Mouse (Mus musculus): ENCODE results near the gene Rbbp8nl.

Rbbp8nl gene

GRCm38 (mm10) chr2:180289440-180290108 lies at the start of gene Rbbp8nl:
Gene Rbbp8nl, minus strand, starts transcription at chr2:180289879.
- TF ChIP-seq GATA4 (IDR thresholded peaks at IDR 0.05; ENCODE audit: insufficient replicate concordance, low read length): no peak

GRCm38 (mm10) chr2:180334551-180334986 lies 44.9 kb upstream of the Rbbp8nl start, which contains the start of gene Gata5:
Gene Gata5, minus strand, starts transcription at chr2:180334699.
- no peak for TF ChIP-seq GATA4 (IDR thresholded peaks at IDR 0.05; ENCODE audit: insufficient replicate concordance, low read length)

GRCm38 (mm10) chr2:180333778-180334550 lies 44.3 kb upstream of the Rbbp8nl start:
- TF ChIP-seq GATA4 (IDR thresholded peaks at IDR 0.05; ENCODE audit: insufficient replicate concordance, low read length): no peak

DNA sequence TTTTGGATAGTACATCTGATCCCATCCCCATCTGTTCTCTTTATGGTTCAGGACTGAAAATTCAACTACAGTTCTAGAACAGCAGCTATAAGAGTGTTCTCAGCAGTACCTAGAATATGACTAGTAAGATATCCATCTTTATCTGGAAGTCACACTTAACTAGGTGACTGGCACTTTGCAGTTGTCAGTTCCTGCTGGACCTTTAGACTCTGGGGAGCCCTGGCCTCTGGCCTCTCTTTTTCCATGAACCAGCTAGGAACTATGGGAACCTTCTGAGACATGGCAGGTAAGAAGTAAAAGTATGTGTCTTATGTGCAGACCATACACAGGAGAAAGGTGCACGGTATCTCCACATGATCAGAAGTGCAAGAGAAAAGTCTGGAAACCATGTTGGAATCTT lies 39.8 kb upstream of the Rbbp8nl start:
- TF ChIP-seq GATA4 (IDR thresholded peaks at IDR 0.05; ENCODE audit: insufficient replicate concordance, low read length): no peak

- no peak for TF ChIP-seq GATA4 (IDR thresholded peaks at IDR 0.05; ENCODE audit: insufficient replicate concordance, low read length)
Measured at GRCm38 (mm10) chr2:180322674-180323355, 33.1 kb upstream of the Rbbp8nl start.

DNA sequence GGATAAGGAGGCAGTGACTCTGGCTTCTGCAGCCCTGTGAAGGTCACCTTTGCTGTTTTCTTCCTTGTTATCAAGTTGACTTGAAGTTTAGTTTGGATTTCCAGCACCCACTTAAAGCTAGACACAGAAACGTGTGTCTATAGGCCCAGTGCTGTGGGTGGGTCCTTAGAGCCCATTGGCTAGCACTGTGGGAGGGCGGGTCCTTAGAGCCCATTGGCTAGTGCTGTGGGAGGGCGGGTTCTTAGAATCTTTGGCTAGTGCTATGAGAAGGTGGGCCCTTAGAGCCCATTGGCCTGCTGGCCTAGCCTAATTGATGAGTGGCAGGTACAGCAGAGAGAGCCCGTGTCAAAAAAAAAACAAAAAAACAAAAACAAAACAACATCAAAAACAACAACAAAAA lies 30.5 kb upstream of the Rbbp8nl start:
- no peak for TF ChIP-seq GATA4 (IDR thresholded peaks at IDR 0.05; ENCODE audit: insufficient replicate concordance, low read length)

GRCm38 (mm10) chr2:180317591-180317990 lies 27.9 kb upstream of the Rbbp8nl start:
- TF ChIP-seq GATA4 (IDR thresholded peaks at IDR 0.05; ENCODE audit: insufficient replicate concordance, low read length): no peak

DNA sequence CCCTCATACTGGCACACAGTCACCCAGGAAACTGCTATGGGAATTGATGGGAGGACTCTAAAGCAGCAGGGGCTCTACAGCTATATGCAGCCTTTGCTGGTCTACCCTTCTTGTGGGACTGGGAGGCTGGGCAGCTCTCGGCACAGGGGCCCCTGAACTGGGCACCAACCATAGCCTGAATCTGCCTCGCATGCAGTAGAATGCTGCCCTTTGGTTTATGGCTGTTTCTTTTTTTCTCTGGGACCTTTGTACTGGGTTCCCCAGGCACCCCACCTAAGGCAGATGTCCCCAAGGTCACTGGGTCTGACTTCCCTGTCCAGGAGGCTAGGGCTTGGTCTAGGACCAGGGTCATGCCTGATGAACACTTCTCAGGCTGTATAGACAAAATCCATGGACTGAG lies 24.6 kb upstream of the Rbbp8nl start:
- no peak for TF ChIP-seq GATA4 (IDR thresholded peaks at IDR 0.05; ENCODE audit: insufficient replicate concordance, low read length)

GRCm38 (mm10) chr2:180311147-180311546 lies 21.5 kb upstream of the Rbbp8nl start:
- TF ChIP-seq GATA4 (IDR thresholded peaks at IDR 0.05; ENCODE audit: insufficient replicate concordance, low read length): no peak

- no peak for TF ChIP-seq GATA4 (IDR thresholded peaks at IDR 0.05; ENCODE audit: insufficient replicate concordance, low read length)
Measured at GRCm38 (mm10) chr2:180307680-180308079, 18.0 kb upstream of the Rbbp8nl start.

DNA sequence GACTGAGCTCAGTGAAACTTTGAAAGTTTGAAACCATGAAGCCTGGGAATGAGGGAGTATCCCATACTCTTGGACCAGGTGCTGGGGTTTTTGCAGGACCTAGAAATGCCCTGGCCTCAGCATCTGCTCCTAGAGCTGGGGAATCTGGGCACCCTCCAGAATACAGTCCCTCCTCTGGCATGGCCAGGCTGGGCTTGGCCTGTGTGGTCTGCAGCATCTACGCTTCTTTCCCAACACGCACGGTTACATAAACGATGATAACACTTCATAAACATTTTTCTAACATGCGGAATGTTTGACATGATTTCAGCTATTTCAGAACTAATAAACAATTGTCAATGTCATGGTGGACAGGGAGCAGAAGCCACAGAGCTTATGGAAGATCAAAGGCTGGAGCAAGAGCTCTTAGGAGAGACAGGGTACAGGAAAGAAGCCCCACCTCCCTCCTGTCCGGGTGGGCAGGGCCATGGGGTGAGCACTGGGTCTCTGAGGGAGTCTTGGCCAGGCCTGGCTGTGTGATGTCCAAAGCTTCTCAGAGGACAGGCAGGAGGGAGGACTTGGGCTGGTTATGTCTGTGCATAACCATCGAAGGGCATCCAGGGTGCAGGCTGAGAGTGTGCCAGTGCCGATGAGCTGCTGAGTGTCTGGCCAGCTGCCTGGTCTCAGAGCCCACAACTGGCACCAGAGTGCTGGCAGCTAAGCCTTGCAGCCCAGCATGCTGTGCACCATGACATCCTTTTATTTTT lies 16.9 kb upstream of the Rbbp8nl start:
- TF ChIP-seq GATA4 (IDR thresholded peaks at IDR 0.05; ENCODE audit: insufficient replicate concordance, low read length): no peak

- no peak for TF ChIP-seq GATA4 (IDR thresholded peaks at IDR 0.05; ENCODE audit: insufficient replicate concordance, low read length)
Measured at GRCm38 (mm10) chr2:180306009-180306408, 16.3 kb upstream of the Rbbp8nl start.

GRCm38 (mm10) chr2:180305490-180305889 lies 15.8 kb upstream of the Rbbp8nl start:
- TF ChIP-seq GATA4 (IDR thresholded peaks at IDR 0.05; ENCODE audit: insufficient replicate concordance, low read length): no peak

- no peak for TF ChIP-seq GATA4 (IDR thresholded peaks at IDR 0.05; ENCODE audit: insufficient replicate concordance, low read length)
Measured at GRCm38 (mm10) chr2:180304554-180304953, 14.9 kb upstream of the Rbbp8nl start.

DNA sequence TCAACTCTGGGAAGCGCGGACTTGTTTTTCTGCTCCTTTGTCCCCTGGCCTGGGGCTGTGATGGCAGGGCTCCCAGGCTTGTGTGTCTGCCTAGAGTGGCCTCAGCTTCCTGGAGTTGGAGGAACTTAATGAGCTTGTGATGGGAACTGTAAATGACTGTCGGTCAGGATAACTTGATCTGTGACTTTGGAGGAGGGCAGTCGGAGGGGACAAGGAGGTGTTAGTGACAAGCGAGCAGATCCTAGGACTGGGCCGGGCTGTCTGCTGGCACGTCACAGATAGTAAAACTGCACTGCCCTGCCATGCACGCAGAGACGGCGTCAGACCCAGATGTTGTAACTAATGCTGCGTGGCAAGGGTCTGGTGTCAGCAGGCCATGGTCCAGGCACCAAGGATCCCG lies 13.8 kb upstream of the Rbbp8nl start:
- TF ChIP-seq GATA4 (IDR thresholded peaks at IDR 0.05; ENCODE audit: insufficient replicate concordance, low read length): no peak

All from liver, adult (tissue).